In the genomic region with DNA sequence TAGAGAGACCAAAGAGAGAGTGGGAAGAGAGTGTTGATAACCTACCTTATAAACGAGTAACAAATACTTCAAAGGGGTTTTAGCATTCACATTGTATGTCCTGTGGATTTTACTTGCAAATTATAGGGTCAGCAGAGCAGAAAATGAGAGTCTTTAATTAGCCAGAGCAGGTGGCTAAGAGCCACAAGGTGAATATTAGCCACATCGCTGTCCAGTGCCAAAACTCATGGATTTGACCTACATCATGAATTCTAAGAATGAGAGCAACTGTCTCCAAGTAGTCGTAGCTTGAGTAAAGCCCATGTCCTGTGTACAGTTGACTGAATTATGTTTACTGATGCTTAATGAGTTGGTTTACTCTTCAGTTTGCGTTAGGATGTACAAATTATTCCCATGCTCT, we compare ENCODE assay signal across 18 mouse cellular contexts.
DNase-seq lines count a peak whose midpoint lies in the region; ATAC-seq and TF ChIP-seq lines count a peak whose summit lies in the region.
"Had no signal": no experiment of that assay in that cellular context is flagged by ENCODE, and none has a peak within 500 bp of the region (broad histone marks: within the 10 kb centered on the region; RNA-seq: fewer than 3 reads in every experiment).

No protein-coding gene starts in this region.

- TF ChIP-seq CTCF in midbrain, postnatal 0 days (IDR thresholded peaks at IDR 0.05) = no peak

- H3K27me3 ChIP-seq in midbrain, postnatal 0 days (ENCODE audit: insufficient read depth, low read length) = no peaks in the 10 kb centered on the region
- H3K27me3 ChIP-seq in midbrain, embryonic 11.5 days (ENCODE audit: control insufficient read depth, insufficient read depth, low read length) = no peaks in the 10 kb centered on the region
- H3K27me3 ChIP-seq in liver, embryonic 11.5 days (replicated peaks; ENCODE audit: control insufficient read depth, insufficient read depth, low read length) = no peaks in the 10 kb centered on the region
- H3K27me3 ChIP-seq: embryonic facial prominence, embryonic 12.5 days; forebrain, embryonic 15.5 days; hindbrain, embryonic 12.5 days had no signal

- H3K36me3 ChIP-seq in midbrain, postnatal 0 days (ENCODE audit: insufficient read depth, low read length) = no peaks in the 10 kb centered on the region
- no peaks in the 10 kb centered on the region for H3K36me3 ChIP-seq in midbrain, embryonic 11.5 days (ENCODE audit: control insufficient read depth, insufficient read depth, low read length)
- no peaks in the 10 kb centered on the region for H3K36me3 ChIP-seq in liver, embryonic 11.5 days (ENCODE audit: control insufficient read depth, insufficient read depth, low read length)
- H3K36me3 ChIP-seq: embryonic facial prominence, embryonic 12.5 days; forebrain, embryonic 15.5 days; heart, embryonic 10.5 days; hindbrain, embryonic 12.5 days had no signal

- H3K27ac ChIP-seq in midbrain, postnatal 0 days (ENCODE audit: low read depth, low read length) = no peak overlapping the region
- H3K27ac ChIP-seq in midbrain, embryonic 11.5 days (ENCODE audit: low read depth, low read length) = no peak overlapping the region
- no peak overlapping the region for H3K27ac ChIP-seq in liver, embryonic 11.5 days (ENCODE audit: low read depth, low read length)
- H3K27ac ChIP-seq: embryonic facial prominence, embryonic 12.5 days; forebrain, embryonic 15.5 days; heart, embryonic 10.5 days; hindbrain, embryonic 12.5 days had no signal

- 84% methylated on average over 4 of the region's 4 CpGs for WGBS in midbrain, postnatal 0 days
- 85% methylated on average over 4 of the region's 4 CpGs for WGBS in midbrain, embryonic 11.5 days
- WGBS in liver, embryonic 11.5 days = 82% methylated on average over 4 of the region's 4 CpGs

- peak; percentile 30 for DNase-seq in kidney, adult 18-20 months
- no peak for DNase-seq in kidney, postnatal 10 days
- peak; percentile 9 for DNase-seq in midbrain, postnatal 0 days (ENCODE audit: low spot score)
- DNase-seq in midbrain, embryonic 11.5 days (ENCODE audit: low spot score, missing footprints) = no peak
- DNase-seq in kidney, postnatal 14 days = peak; percentile 13
- DNase-seq in ovary, postnatal 10 days (ENCODE audit: low spot score) = no peak
- DNase-seq in liver, embryonic 11.5 days (ENCODE audit: low spot score) = no peak
- DNase-seq: adrenal gland, postnatal 10 days; cerebellum, adult 18-20 months; gastrocnemius, postnatal 36 days; heart, adult 11 months; heart, postnatal 10 days; heart, postnatal 4 days had no signal

- H3K4me2 ChIP-seq in midbrain, postnatal 0 days (ENCODE audit: low read depth, low read length, poor library complexity, severe bottlenecking) = no peak overlapping the region
- no peak overlapping the region for H3K4me2 ChIP-seq in midbrain, embryonic 11.5 days
- H3K4me2 ChIP-seq in liver, embryonic 11.5 days = no peak overlapping the region
- H3K4me2 ChIP-seq: embryonic facial prominence, embryonic 12.5 days; forebrain, embryonic 15.5 days; hindbrain, embryonic 12.5 days had no signal

- no peak overlapping the region for H3K9ac ChIP-seq in midbrain, postnatal 0 days (replicated peaks; ENCODE audit: low read length, poor library complexity, severe bottlenecking)
- H3K9ac ChIP-seq in midbrain, embryonic 11.5 days (ENCODE audit: low read length) = no peak overlapping the region
- no peak overlapping the region for H3K9ac ChIP-seq in liver, embryonic 11.5 days (ENCODE audit: low read depth, low read length)
- H3K9ac ChIP-seq: embryonic facial prominence, embryonic 12.5 days; forebrain, embryonic 15.5 days; hindbrain, embryonic 12.5 days had no signal

- H3K9me3 ChIP-seq in midbrain, postnatal 0 days (ENCODE audit: low read length) = no peaks in the 10 kb centered on the region
- no peaks in the 10 kb centered on the region for H3K9me3 ChIP-seq in midbrain, embryonic 11.5 days (ENCODE audit: control insufficient read depth, low read length)
- no peaks in the 10 kb centered on the region for H3K9me3 ChIP-seq in liver, embryonic 11.5 days (ENCODE audit: control insufficient read depth, low read length)
- H3K9me3 ChIP-seq: embryonic facial prominence, embryonic 12.5 days; forebrain, embryonic 15.5 days; heart, embryonic 10.5 days; hindbrain, embryonic 12.5 days had no signal

- no peak overlapping the region for H3K4me3 ChIP-seq in midbrain, postnatal 0 days (ENCODE audit: low read depth, low read length)
- no peak overlapping the region for H3K4me3 ChIP-seq in midbrain, embryonic 11.5 days (ENCODE audit: low read depth, low read length)
- no peak overlapping the region for H3K4me3 ChIP-seq in liver, embryonic 11.5 days (ENCODE audit: low read depth, low read length)
- H3K4me3 ChIP-seq: embryonic facial prominence, embryonic 12.5 days; forebrain, embryonic 15.5 days; heart, embryonic 10.5 days; hindbrain, embryonic 12.5 days had no signal

- ATAC-seq in midbrain, postnatal 0 days (ENCODE audit: low FRiP score) = no peak
- ATAC-seq in midbrain, embryonic 11.5 days (ENCODE audit: low FRiP score) = no peak
- ATAC-seq in liver, embryonic 11.5 days (replicated peaks; ENCODE audit: low FRiP score) = no peak
- ATAC-seq: forebrain, embryonic 15.5 days; hindbrain, embryonic 16.5 days had no signal

- H3K4me1 ChIP-seq in midbrain, postnatal 0 days (ENCODE audit: insufficient read depth, low read length) = no peaks in the 10 kb centered on the region
- H3K4me1 ChIP-seq in midbrain, embryonic 11.5 days (ENCODE audit: control insufficient read depth, insufficient read depth, low read length) = no peaks in the 10 kb centered on the region
- no peaks in the 10 kb centered on the region for H3K4me1 ChIP-seq in liver, embryonic 11.5 days (replicated peaks; ENCODE audit: control insufficient read depth, insufficient read depth, low read length)
- H3K4me1 ChIP-seq: embryonic facial prominence, embryonic 12.5 days; forebrain, embryonic 15.5 days; heart, embryonic 10.5 days; hindbrain, embryonic 12.5 days had no signal

Comparison
In these comparisons a context has a peak if more than half of its experiments do, and no peak if none do; other contexts are left out.
1. DNase-seq: peak in kidney, adult 18-20 months (single experiment), midbrain, postnatal 0 days (single experiment) and kidney, postnatal 14 days (single experiment); none in kidney, postnatal 10 days (single experiment), midbrain, embryonic 11.5 days (single experiment), ovary, postnatal 10 days (single experiment) and liver, embryonic 11.5 days (single experiment).